Mouse (Mus musculus) liver, adult 2 months (tissue): ENCODE measurements around the gene Oxct2a. TPM values are rescaled to one million over a fixed set of nuclear protein-coding genes. Genes with fewer than 3 reads are reported as not detected.

ENCODE experiments used
- DNase-seq: peaks from one replicate; pipeline ENCODE4 v3.0.0-alpha.2; 2011; ENCODE audit warnings: low read depth, low spot score; ENCODE audit errors: extremely low read depth
- H3K27ac ChIP-seq: fragments of 200-500 bp; replicated peaks from 2 replicates; pipeline ENCODE4 v1.5.1; 2012; ENCODE audit warnings: low read depth, mild to moderate bottlenecking, control low read depth, inconsistent platforms, low read length; ENCODE audit not compliant: insufficient read depth
- H3K27me3 ChIP-seq: fragments of 200-500 bp; 2 replicates; pipeline ENCODE4 v1.6.1; 2012; ENCODE audit warnings: mild to moderate bottlenecking, moderate library complexity, low read length, inconsistent platforms; ENCODE audit not compliant: control insufficient read depth, insufficient read depth
- H3K36me3 ChIP-seq: fragments of 200-500 bp; 2 replicates; pipeline ENCODE4 v1.6.1; 2012; ENCODE audit warnings: low read length, inconsistent platforms; ENCODE audit not compliant: control insufficient read depth, insufficient read depth
- H3K4me1 ChIP-seq: fragments of 200-500 bp; 2 replicates; pipeline ENCODE4 v1.6.1; 2011; ENCODE audit warnings: low read length; ENCODE audit not compliant: control insufficient read depth, insufficient read depth
- H3K4me3 ChIP-seq: fragments of 200-500 bp; 2 replicates; pipeline ENCODE4 v1.5.1; 2011; ENCODE audit warnings: low read depth, mild to moderate bottlenecking, control low read depth, low read length, moderate library complexity; ENCODE audit not compliant: insufficient read depth
- H3K79me2 ChIP-seq: fragments of 200-500 bp; 2 replicates; pipeline ENCODE4 v1.6.1; 2012; ENCODE audit warnings: inconsistent platforms, mild to moderate bottlenecking, low read length, moderate library complexity; ENCODE audit not compliant: control insufficient read depth, insufficient read depth
- H3K9ac ChIP-seq: fragments of 200-500 bp; 2 replicates; pipeline ENCODE4 v1.6.1; 2012; ENCODE audit warnings: low read depth, mild to moderate bottlenecking, control low read depth, inconsistent platforms, low read length
- CTCF ChIP-seq: fragments of 200-500 bp; IDR thresholded peaks from 2 replicates; pipeline ENCODE4 v1.5.1; 2011; ENCODE audit warnings: low read depth, low read length, control low read depth
- POLR2A ChIP-seq: fragments of 200-500 bp; IDR thresholded peaks from 2 replicates; pipeline ENCODE4 v1.6.1; 2011; ENCODE audit warnings: low read length, control low read depth; ENCODE audit not compliant: insufficient read depth; ENCODE audit errors: extremely low read depth
- WGBS: fragments of 180-500 bp; shearing (Covaris S2); methylation state at CpG from one replicate; pipeline ENCODE4 v1.1.7; 2018; 5-methylcytosine and 5-hydroxymethylcytosine counted together
- polyA plus RNA-seq: library from polyadenylated mRNA; depleted of rRNA; stranded (reverse); fragments of >200 nt; gene quantifications from 2 replicates; pipeline ENCODE4 v1.2.3, GENCODE M21; 2012
- total RNA-seq: library from RNA; depleted of rRNA; stranded (reverse); fragments of >200 nt; gene quantifications from 2 replicates; pipeline ENCODE4 v1.2.3, GENCODE M21; 2014

The Oxct2a gene
- total and polyA plus RNA-seq, 2 experiments = not detected

DNA sequence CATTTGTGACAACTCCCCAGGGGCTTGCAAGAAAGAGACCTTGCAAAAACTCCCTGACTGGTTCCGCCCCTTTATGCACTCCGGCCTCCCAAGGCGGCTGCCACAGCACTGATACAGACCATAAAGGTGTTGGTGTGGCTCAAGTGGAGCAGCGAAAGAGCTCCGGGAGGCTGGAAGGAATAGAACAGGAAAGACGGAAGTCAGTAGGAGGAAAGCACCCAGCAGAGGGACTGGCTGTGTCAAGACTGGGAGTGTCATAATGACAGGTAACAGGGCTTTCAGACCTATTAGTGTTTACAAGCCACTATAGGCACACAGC is 20.0 kb upstream of the Oxct2a start:
- TF ChIP-seq CTCF (no peak), POLR2A (no peak)
- H3K9ac ChIP-seq = no peak overlapping the region
- 12% methylated on average over 6 of the region's 6 CpGs for WGBS
- peaks cover 2% of the 10 kb centered on the region; the same call in 1 of the 2 replicates for H3K4me1 ChIP-seq
- DNase-seq = no peak
- peak overlapping the region; percentile 68; the same call in 1 of the 2 replicates for H3K4me3 ChIP-seq
- H3K27ac ChIP-seq = no peak overlapping the region
- H3K79me2 ChIP-seq = no peaks in the 10 kb centered on the region
- H3K27me3 ChIP-seq = peaks cover 15% of the 10 kb centered on the region
- no peaks in the 10 kb centered on the region for H3K36me3 ChIP-seq

DNA sequence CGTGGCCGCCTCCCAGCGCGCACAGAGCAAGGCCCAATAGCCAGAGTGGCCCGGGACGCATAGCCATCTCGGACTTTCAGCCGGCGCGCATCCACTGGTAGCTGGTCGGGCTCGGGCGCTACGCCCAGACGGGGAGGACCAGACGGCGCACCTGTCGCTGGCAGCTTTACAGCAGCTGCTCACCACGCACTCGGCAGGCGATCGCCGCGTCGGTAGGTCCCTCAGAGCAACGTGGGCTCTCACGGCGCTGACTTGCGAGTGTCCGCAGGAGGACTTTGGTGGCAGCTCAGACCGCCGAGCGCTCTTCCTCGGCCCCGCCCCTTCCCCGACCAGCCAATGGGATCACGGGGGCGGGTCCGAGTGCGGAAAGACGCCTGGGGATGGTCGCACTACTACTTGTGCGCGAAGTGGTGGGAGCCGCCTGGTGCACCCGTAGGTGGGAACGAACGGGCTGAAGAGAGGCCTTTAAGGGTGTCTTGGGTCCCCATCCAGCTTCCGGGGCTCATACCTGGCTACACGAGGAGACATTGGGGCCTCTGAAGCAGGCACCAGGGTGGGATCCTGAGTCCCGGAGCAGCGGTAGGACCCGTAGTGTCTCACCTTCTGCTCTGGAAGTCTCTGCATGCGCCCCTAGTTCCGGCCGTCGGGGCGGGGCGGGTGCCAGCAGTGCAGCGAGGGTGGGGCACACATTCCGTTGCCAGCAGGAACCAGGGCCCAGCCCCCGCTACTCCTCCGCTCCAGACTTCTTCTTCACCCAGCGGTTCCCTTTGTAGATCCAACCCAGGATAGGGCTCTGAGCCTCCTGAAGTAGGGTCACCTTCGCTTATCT is 19.4 kb upstream of the Oxct2a start, which contains the start of gene Bmp8a:
Gene Bmp8a (minus strand): TSS at position 611 of the 829 bp plus-strand sequence.
- H3K36me3 ChIP-seq = no peaks in the 10 kb centered on the region
- H3K27ac ChIP-seq = no peak within 1 kb of the TSS
- H3K4me3 ChIP-seq = peak within 1 kb of the TSS; percentile 68
- H3K27me3 ChIP-seq = peaks cover 15% of the 10 kb centered on the region
- TF ChIP-seq POLR2A (no peak), CTCF (no peak)
- H3K79me2 ChIP-seq = no peaks in the 10 kb centered on the region
- H3K4me1 ChIP-seq = peaks cover 2% of the 10 kb centered on the region; the same call in 1 of the 2 replicates
- WGBS = 2% methylated on average over 65 of the region's 65 CpGs
- 0 out of 2 replicates have a peak within 1 kb of the TSS, but pooled peaks have one; percentile 37 for H3K9ac ChIP-seq
- DNase-seq = peak; percentile 6

DNA sequence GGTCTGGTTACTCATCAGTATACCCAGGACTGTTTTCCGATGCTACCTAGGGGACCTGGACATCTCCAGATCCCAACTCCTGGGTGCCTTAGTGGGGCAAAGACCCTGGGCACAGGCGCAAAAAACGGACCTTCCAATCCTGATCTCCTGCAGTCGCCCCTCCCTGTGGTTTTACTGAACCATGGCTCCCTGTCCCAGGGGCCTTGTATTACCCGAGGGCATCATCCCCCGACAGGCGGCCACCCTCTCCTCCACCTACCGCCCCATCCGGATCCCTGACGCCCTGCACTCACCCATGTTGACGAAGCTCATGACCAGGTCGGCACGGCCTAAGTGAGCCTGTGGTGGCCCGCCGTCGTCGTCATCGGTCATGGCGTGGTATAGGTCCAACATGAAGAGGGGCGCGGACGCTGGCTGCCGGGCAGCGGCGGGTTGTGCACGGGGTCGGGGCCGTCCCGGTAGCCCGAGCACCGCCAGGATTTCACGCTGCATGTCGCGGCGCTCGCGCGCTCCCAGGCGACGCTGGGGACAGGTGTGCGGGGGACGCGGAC is 18.7 kb upstream of the Oxct2a start:
- peak overlapping the region; percentile 68; the same call in 1 of the 2 replicates for H3K4me3 ChIP-seq
- H3K79me2 ChIP-seq = no peaks in the 10 kb centered on the region
- no peak for DNase-seq
- peaks cover 2% of the 10 kb centered on the region; the same call in 1 of the 2 replicates for H3K4me1 ChIP-seq
- 4% methylated on average over 43 of the region's 43 CpGs for WGBS
- no peak overlapping the region for H3K27ac ChIP-seq
- H3K36me3 ChIP-seq = no peaks in the 10 kb centered on the region
- no peak for TF ChIP-seq CTCF
- no peak for TF ChIP-seq POLR2A
- peaks cover 15% of the 10 kb centered on the region for H3K27me3 ChIP-seq
- H3K9ac ChIP-seq = 0 out of 2 replicates have a peak overlapping the region, but pooled peaks have one; percentile 1

DNA sequence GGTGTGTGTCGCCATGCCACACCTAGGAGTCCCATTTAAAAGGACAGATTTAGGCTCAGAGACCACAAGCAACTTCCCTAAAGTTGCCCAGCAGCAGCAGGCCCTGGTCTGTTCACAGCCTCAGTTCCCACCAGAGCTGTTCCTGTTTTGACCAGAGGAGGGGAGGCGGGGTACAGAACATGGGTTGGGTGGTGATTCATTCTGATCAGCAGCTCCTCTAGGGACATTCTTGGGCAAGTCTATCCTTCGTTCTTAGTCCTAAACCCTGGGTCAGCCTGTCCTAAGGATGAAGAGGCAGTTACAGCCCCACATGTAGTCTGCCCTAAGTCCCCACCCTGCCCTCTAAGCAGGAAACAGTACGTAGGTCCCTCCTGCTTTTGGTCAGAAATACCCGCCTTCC is 16.8 kb upstream of the Oxct2a start:
- DNase-seq = no peak
- H3K4me3 ChIP-seq = no peak overlapping the region

DNA sequence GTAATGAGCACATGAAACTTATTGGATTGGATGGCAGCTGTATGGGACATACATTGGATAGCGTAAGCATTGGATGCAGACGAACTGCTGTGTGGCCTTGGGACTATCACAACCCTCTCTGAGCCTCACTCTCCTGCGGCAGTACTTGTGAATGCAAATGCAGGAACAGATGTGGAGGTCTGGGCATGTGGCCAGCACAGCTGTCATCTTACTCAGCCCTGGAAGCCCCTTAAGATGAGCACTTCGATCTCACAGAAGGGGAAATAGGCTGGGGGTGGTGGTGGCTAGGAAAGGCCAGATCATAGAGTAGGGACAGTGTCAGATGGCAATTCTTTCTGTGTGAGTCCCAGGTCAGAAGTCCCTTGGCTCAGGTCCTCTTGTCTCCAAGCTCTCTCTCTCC is 14.3 kb upstream of the Oxct2a start:
- no peak for DNase-seq
- no peak overlapping the region for H3K27ac ChIP-seq
- H3K9ac ChIP-seq = no peak overlapping the region
- peaks cover 7% of the 10 kb centered on the region for H3K27me3 ChIP-seq
- no peaks in the 10 kb centered on the region for H3K79me2 ChIP-seq
- WGBS = 89% methylated on average over 4 of the region's 4 CpGs
- peaks cover 2% of the 10 kb centered on the region; the same call in 1 of the 2 replicates for H3K4me1 ChIP-seq
- no peak overlapping the region for H3K4me3 ChIP-seq
- H3K36me3 ChIP-seq = no peaks in the 10 kb centered on the region
- TF ChIP-seq CTCF = no peak
- no peak for TF ChIP-seq POLR2A

More for the DNA sequence above, 16.8 kb upstream of the Oxct2a start:
- Histone ChIP-seq H3K79me2 (no peaks in the 10 kb centered on the region), H3K36me3 (no peaks in the 10 kb centered on the region), H3K27ac (no peak overlapping the region), H3K27me3 (peaks cover 15% of the 10 kb centered on the region), H3K9ac (no peak overlapping the region), H3K4me1 (peaks cover 2% of the 10 kb centered on the region; the same call in 1 of the 2 replicates)
- TF ChIP-seq POLR2A (no peak), CTCF (no peak)
- 85% methylated on average over 5 of the region's 5 CpGs for WGBS
